Mouse (Mus musculus) forebrain, embryonic 11.5 days (tissue): ENCODE measurements around the gene Cfap100. TPM values are rescaled to one million over a fixed set of nuclear protein-coding genes. Genes with fewer than 3 reads are reported as not detected.
A peak's percentile ranks its signal among the peaks of the same experiment; 100 is the strongest.

Experiments
- ATAC-seq: fragments of 200-750 bp; cut with Nextera tagmentation; replicated peaks from 2 replicates; pipeline ENCODE4 v1.8.0; 2017; ENCODE audit warnings: moderate TSS enrichment; ENCODE audit not compliant: low FRiP score
- DNase-seq: peaks from one replicate; pipeline ENCODE4 v3.0.0-alpha.2; 2017; ENCODE audit warnings: low spot score
- H3K27ac ChIP-seq: fragments of 300-500 bp; sonication (generic); 2 replicates; pipeline ENCODE4 v1.5.1; 2014; ENCODE audit warnings: low read depth, low read length
- H3K27me3 ChIP-seq: fragments of 300-500 bp; sonication (generic); 2 replicates; pipeline ENCODE4 v1.6.1; 2014; ENCODE audit warnings: mild to moderate bottlenecking, low read length, mixed read lengths; ENCODE audit not compliant: control insufficient read depth, insufficient read depth
- H3K36me3 ChIP-seq: fragments of 300-500 bp; sonication (generic); 2 replicates; pipeline ENCODE4 v1.6.1; 2014; ENCODE audit warnings: mild to moderate bottlenecking, low read length, moderate library complexity, mixed read lengths; ENCODE audit not compliant: control insufficient read depth, insufficient read depth
- H3K4me1 ChIP-seq: fragments of 300-500 bp; sonication (generic); replicated peaks from 2 replicates; pipeline ENCODE4 v1.6.1; 2014; ENCODE audit warnings: low read length, mixed read lengths; ENCODE audit not compliant: control insufficient read depth, insufficient read depth
- H3K4me2 ChIP-seq: fragments of 300-500 bp; sonication (generic); 2 replicates; pipeline ENCODE4 v1.6.1; 2014; ENCODE audit warnings: low read depth, mild to moderate bottlenecking, low read length, moderate library complexity, mixed read lengths; ENCODE audit not compliant: severe bottlenecking
- H3K4me3 ChIP-seq: fragments of 300-500 bp; sonication (generic); 2 replicates; pipeline ENCODE4 v1.5.1; 2014; ENCODE audit warnings: low read depth, low read length
- H3K9ac ChIP-seq: fragments of 300-500 bp; sonication (generic); 2 replicates; pipeline ENCODE4 v1.6.1; 2014; ENCODE audit warnings: low read length
- H3K9me3 ChIP-seq: fragments of 300-500 bp; sonication (generic); 2 replicates; pipeline ENCODE4 v1.6.1; 2016; ENCODE audit warnings: low read length, mixed read lengths; ENCODE audit not compliant: control insufficient read depth
- WGBS: fragments of 180-500 bp; shearing (Covaris S2); extraction: QIAGEN DNeasy Blood & Tissue Kit; methylation state at CpG from one replicate; pipeline ENCODE4 v1.1.7; 2014; 5-methylcytosine and 5-hydroxymethylcytosine counted together
- polyA plus RNA-seq: library from polyadenylated mRNA; unstranded; fragments of >200 nt; fragmentation: Nextera tagmentation; extraction: Ambion mirVana; gene quantifications from 2 replicates; pipeline ENCODE4 v1.2.1, GENCODE M21; 2014

Gene Cfap100
- polyA plus RNA-seq, 1 experiment from 2014 or later, result 1.8 TPM

GRCm38 (mm10) chr6:90393948-90394347 is 34.6 kb downstream of the Cfap100 start:
- H3K4me2 ChIP-seq, result no peak overlapping the region
- H3K27me3 ChIP-seq, result no peaks in the 10 kb centered on the region
- no peak for ATAC-seq
- no peaks in the 10 kb centered on the region for H3K4me1 ChIP-seq
- H3K9me3 ChIP-seq, result no peaks in the 10 kb centered on the region
- WGBS, result 62% methylated on average over 3 of the region's 3 CpGs
- H3K9ac ChIP-seq, result no peak overlapping the region
- no peak overlapping the region for H3K27ac ChIP-seq
- no peak for DNase-seq
- no peak overlapping the region for H3K4me3 ChIP-seq
- H3K36me3 ChIP-seq, result no peaks in the 10 kb centered on the region

- Histone ChIP-seq H3K9ac (no peak overlapping the region), H3K4me2 (no peak overlapping the region), H3K36me3 (no peaks in the 10 kb centered on the region; the same call in 1 of the 2 replicates), H3K27me3 (no peaks in the 10 kb centered on the region), H3K9me3 (no peaks in the 10 kb centered on the region), H3K4me1 (no peaks in the 10 kb centered on the region), H3K4me3 (no peak overlapping the region), H3K27ac (no peak overlapping the region)
- no peak for ATAC-seq
- DNase-seq, result no peak
- WGBS, result 86% methylated on average over 4 of the region's 4 CpGs
These were observed 38.0 kb downstream of the Cfap100 start for GRCm38 (mm10) chr6:90390629-90391028.

- ATAC-seq, result no peak
- H3K36me3 ChIP-seq, result peaks cover 8% of the 10 kb centered on the region; the same call in 1 of the 2 replicates
- no peak overlapping the region for H3K27ac ChIP-seq
- no peak overlapping the region for H3K4me2 ChIP-seq
- H3K4me1 ChIP-seq, result no peaks in the 10 kb centered on the region
- H3K4me3 ChIP-seq, result no peak overlapping the region
- DNase-seq, result no peak
- no peaks in the 10 kb centered on the region for H3K9me3 ChIP-seq
- H3K27me3 ChIP-seq, result no peaks in the 10 kb centered on the region
- H3K9ac ChIP-seq, result no peak overlapping the region
- WGBS, result 95% methylated on average over 2 of the region's 2 CpGs
These were observed 47.1 kb downstream of the Cfap100 start for GRCm38 (mm10) chr6:90381465-90381864.

GRCm38 (mm10) chr6:90377708-90378107 is 50.9 kb downstream of the Cfap100 start:
- 95% methylated on average over 2 of the region's 2 CpGs for WGBS
- no peaks in the 10 kb centered on the region for H3K27me3 ChIP-seq
- H3K9ac ChIP-seq, result no peak overlapping the region
- H3K4me1 ChIP-seq, result no peaks in the 10 kb centered on the region
- peaks cover 8% of the 10 kb centered on the region; the same call in 1 of the 2 replicates for H3K36me3 ChIP-seq
- DNase-seq, result no peak
- H3K4me3 ChIP-seq, result no peak overlapping the region
- no peak for ATAC-seq
- no peak overlapping the region for H3K27ac ChIP-seq
- H3K9me3 ChIP-seq, result no peaks in the 10 kb centered on the region
- no peak overlapping the region for H3K4me2 ChIP-seq

- H3K4me1 ChIP-seq, result 0 out of 2 replicates have a peak, but pooled peaks cover 5% of the 10 kb centered on the region
- H3K27me3 ChIP-seq, result no peaks in the 10 kb centered on the region
- ATAC-seq, result no peak
- H3K27ac ChIP-seq, result no peak overlapping the region
- no peak overlapping the region for H3K9ac ChIP-seq
- DNase-seq, result no peak
- H3K4me3 ChIP-seq, result no peak overlapping the region
- H3K4me2 ChIP-seq, result no peak overlapping the region
- 96% methylated on average over 4 of the region's 4 CpGs for WGBS
- H3K36me3 ChIP-seq, result no peaks in the 10 kb centered on the region; the same call in 1 of the 2 replicates
- no peaks in the 10 kb centered on the region for H3K9me3 ChIP-seq
These were observed 54.0 kb downstream of the Cfap100 start for GRCm38 (mm10) chr6:90374647-90375046.

GRCm38 (mm10) chr6:90369725-90370553 is 58.7 kb downstream of the Cfap100 start:
- WGBS, result under 1% methylated on average over 95 of the region's 98 CpGs

GRCm38 (mm10) chr6:90368976-90369724 is 59.4 kb downstream of the Cfap100 start, which contains the start of gene Zxdc:
Zxdc (plus strand) TSS chr6:90369492.
- Histone ChIP-seq H3K27me3 (no peaks in the 10 kb centered on the region), H3K9me3 (no peaks in the 10 kb centered on the region), H3K4me3 (peak within 1 kb of the TSS; percentile 87), H3K4me2 (peak within 1 kb of the TSS; percentile 77), H3K36me3 (no peaks in the 10 kb centered on the region; the same call in 1 of the 2 replicates), H3K27ac (peak within 1 kb of the TSS; percentile 60; the same call in 1 of the 2 replicates), H3K9ac (peak within 1 kb of the TSS; percentile 76), H3K4me1 (0 out of 2 replicates have a peak, but pooled peaks cover 5% of the 10 kb centered on the region)
- WGBS, result 6% methylated on average over 40 of the region's 41 CpGs
- ATAC-seq (peak; percentile 97), DNase-seq (peak; percentile 98)

More at GRCm38 (mm10) chr6:90369725-90370553, 58.7 kb downstream of the Cfap100 start:
- DNase-seq (peak; percentile 72), ATAC-seq (peak; percentile 69)
- Histone ChIP-seq H3K27me3 (no peaks in the 10 kb centered on the region), H3K4me3 (peak overlapping the region; percentile 87), H3K9ac (peak overlapping the region; percentile 76), H3K4me1 (0 out of 2 replicates have a peak, but pooled peaks cover 5% of the 10 kb centered on the region), H3K4me2 (peak overlapping the region; percentile 77), H3K36me3 (no peaks in the 10 kb centered on the region; the same call in 1 of the 2 replicates), H3K9me3 (no peaks in the 10 kb centered on the region), H3K27ac (peak overlapping the region; percentile 60; the same call in 1 of the 2 replicates)

- Histone ChIP-seq H3K4me1 (no peaks in the 10 kb centered on the region), H3K27me3 (no peaks in the 10 kb centered on the region), H3K4me2 (no peak overlapping the region), H3K4me3 (no peak overlapping the region), H3K27ac (no peak overlapping the region), H3K9ac (no peak overlapping the region), H3K36me3 (no peaks in the 10 kb centered on the region), H3K9me3 (no peaks in the 10 kb centered on the region)
- WGBS, result 83% methylated on average over 5 of the region's 5 CpGs
- ATAC-seq, result no peak
- DNase-seq, result no peak
These were observed 65.3 kb downstream of the Cfap100 start for GRCm38 (mm10) chr6:90363301-90363700.
